Mouse (Mus musculus): ENCODE measurements around the gene Ankrd52. TPM values are rescaled to one million over a fixed set of nuclear protein-coding genes. Genes with fewer than 3 reads are reported as not detected.

The Ankrd52 gene
- polyA plus RNA-seq, 1 experiment: 19.9 TPM

DNA sequence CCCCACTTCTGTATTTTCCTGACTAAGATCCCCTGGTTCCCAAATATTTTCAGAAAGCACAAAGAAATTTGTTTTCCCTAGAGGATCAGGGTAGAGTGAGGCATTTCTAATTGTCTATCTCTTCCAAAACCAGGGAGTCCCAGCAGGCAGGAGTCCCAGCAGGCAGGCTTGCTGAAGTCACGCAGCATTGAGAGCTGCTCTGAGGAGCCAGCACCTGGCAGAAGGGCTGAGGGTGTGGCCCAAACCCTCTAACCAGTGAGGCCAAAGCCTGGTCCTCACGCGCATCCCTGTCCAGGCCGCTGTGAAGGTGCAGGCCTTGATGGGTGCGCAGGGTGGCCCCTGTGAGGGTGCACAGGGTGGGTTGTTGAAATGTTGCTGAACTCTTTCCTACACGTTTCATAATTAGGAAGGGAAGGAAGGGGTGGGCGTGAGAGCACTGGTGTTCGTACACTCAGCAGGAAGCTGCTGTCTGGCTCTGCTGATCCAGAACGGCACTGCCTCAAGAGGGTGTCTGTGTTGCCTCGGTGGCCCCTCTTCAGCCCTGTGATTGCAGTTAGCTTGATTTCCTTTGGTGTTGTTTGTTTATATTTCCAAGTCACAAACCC, 61.9 kb downstream of the Ankrd52 start:
- no peak for DNase-seq (ENCODE audit: low spot score)

DNA sequence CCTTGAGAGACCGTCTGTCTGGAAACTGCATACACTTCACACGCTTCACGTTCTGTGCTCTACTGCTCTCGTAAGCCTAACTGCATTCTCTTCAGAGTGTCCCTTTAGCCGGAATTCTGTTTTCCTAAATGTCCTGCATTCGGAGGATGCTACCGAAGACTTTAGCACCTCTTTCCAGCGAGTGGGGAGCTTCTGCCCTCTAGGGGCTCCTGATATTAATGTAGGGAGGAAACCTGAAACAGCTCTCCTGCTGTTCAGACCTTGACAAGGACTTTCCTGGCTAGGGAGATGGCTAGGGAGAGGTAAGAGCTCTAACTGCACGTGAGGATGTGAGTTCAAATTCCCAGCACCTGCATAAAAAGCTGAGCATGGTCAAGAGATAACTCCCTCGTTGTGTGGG, 63.5 kb downstream of the Ankrd52 start:
- no peak for DNase-seq (ENCODE audit: low spot score)

DNA sequence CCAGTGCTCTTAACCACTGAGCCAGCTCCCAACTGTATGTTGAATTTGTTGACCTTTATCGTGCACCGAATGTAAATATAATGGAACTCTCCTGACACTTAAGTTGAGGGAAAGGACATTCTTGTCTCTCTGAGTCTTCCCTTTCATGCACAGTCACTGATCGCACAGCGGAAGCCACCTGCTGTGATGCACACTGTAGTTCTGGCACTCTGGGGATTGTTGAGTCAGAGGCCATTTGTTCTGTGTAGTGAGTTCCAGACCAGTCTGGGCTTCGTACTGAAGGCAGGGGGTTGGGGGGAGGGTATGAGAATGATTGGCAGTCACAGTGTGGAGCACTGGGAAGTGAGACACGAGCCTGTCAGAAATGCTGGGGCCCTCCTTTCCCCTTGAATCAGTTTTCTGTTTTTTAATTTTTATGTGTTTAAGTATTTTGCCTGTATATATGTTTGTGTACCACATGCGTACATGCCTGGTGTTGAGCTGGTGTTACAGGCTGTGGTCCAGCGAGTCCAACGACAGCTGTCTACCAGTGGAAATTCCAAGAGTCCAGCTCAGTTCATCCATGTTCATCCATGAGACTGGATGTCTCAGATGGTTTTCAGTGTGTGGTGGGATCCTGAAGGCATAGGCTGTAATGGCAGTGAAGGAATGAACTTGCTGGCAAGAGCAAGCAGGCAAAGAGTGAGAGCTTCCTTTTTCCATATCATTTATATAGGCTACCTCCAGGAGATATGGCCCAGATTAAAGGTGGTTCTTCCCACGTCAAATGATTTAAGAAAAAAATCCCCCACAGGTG, 64.6 kb downstream of the Ankrd52 start:
- DNase-seq (ENCODE audit: low spot score): no peak

DNA sequence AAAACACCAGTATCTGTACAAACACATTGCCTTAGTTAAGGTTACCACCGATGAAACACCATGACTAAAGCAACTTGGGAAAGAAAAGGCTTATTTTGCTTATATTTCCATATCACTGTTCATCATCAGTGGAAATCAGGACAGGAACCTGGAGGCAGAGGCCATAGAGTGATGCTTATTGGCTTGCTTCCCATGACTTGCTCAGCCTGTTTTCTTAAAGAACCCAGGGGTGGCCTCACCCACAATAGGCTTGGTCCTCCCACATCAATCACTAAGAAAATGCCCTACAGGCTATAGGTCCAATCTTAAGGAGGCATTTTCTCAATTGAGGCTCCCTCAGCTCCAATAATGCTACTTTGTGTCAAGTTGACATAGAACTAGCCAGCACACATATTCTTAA, 65.8 kb downstream of the Ankrd52 start:
- no peak for DNase-seq (ENCODE audit: low spot score)

DNA sequence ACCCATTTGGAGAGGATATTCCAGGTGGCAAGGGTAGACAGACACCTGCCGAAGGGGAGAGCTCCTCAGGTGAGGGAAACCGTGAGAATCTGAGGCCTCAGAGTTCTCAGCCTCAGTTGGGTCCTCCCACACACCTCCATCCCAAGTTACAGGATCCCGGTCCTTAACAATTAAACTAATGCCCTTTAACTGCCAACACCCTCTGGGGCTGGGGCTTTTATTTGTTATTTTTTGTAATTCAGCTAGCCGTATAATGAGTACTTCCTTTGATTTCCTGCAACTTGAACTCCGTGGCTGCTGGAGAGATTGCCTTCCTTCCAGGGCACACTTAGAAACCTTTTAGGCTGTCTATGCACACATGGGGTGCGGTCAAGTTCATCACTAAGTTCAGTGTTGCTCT, 67.4 kb downstream of the Ankrd52 start:
- DNase-seq (ENCODE audit: low spot score): no peak

DNA sequence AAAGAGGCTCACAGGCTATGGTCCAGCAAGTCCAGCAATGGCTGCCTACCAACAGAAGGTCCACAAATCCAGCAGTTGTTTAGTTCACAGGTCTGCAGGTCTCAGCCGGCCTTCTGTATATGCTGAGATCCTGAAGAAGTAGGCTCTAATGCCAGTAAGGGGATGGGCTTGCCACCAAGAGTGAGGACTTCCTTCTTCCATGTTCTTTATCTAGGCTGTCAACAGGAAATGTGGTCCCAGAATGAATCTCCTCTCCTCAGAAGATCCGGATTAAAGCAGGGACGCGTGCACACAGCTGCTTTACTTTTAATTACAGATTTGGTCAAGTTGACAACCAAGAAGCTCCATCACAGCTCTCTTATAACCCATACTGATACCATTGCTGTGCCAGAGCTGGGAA, 68.5 kb downstream of the Ankrd52 start:
- no peak for DNase-seq (ENCODE audit: low spot score)

DNA sequence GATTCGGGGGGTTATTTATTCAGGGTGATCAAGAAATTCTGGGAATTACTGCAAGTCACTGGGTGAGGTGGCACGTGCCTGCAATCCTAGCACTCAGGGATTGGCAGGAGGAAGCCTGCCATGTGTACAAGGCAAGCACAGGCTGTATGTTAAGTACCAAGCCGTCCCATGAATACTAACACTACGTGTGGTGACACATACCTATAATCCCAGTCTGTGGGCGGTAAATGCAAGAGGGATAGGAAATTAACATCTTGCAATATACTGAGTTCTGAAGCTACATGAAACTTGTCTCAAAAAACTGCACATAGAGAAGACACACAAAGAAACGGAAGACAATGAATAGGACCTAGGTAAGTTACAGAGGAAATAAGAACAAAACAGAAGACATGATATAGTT, 74.1 kb downstream of the Ankrd52 start:
- DNase-seq (ENCODE audit: low spot score): no peak

DNA sequence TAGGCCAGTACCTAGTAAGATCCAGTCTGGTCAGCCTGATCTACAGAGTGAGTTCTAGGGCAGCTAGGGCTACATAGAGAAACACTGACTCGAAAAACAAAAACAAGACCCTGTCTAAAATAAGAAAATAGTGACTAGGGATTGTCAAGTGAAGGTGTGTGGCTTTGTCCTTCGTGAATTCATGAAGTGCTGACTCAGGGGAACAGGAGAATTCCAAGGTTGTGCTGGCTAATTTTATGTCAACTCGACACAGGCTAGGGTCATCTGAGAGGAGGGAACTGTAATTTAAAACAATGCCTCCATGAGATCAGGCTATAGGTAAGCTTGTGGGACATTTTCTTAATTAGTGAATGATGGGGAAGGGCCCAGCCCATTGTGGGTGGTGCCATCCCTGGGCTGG, 77.6 kb downstream of the Ankrd52 start:
- no peak for DNase-seq (ENCODE audit: low spot score)

DNA sequence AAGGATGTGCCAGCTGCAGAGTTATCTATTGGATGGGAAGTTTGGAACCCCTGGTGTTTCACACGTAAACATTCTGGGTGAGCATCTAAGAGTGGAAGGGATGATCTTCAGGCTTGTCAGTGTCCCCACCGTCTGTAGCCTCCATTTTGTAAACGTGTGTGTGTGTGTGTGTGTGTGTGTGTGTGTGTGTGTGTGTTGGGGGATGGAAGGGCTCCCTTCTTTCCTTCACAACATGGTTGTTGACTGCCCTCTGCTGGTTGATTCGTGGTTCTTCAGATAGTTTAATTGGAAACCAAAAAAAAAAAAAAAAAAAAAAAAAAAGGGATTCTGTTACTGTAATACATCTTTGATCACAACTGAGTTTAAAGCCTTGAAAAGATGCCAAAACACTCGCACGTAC, 78.4 kb downstream of the Ankrd52 start:
- DNase-seq (ENCODE audit: low spot score): no peak

DNA sequence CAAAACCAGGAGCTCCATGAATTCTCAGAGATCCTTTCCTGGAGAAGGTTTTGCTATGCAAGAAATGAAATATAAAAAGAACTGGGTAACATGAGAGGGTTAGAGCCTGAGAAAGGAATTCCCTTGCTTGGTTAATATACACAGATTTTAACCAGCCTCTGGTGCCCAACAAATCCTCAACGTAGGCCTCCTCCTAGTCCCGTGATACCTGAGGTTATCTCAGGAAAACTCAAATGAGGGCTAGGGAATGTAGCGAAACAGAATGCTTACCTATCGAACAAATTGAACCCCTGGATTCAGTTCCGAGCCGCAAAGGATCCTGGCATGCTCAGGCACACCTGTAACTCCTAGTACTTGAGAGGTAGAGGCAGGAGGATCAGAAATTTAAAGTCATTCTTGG, 80.8 kb downstream of the Ankrd52 start:
- no peak for DNase-seq (ENCODE audit: low spot score)

Other genes with a start within 250 kb of the Ankrd52 start
- 88.2 and 97.5 TPM in 2 replicates for gene Rbms2, start 196.8 kb upstream of the Ankrd52 start, polyA plus RNA-seq (2012; rRNA removed)
- gene Gls2, start 182.7 kb upstream of the Ankrd52 start, polyA plus RNA-seq (2012; rRNA removed): 1.5 TPM in 2 replicates
- gene Spryd4, start 165.3 kb upstream of the Ankrd52 start, polyA plus RNA-seq (2012; rRNA removed): 12.1 and 14.4 TPM in 2 replicates
- gene Mip, start 151.3 kb upstream of the Ankrd52 start, polyA plus RNA-seq (2012; rRNA removed): not detected in 2 replicates
- gene Timeless, start 145.1 kb upstream of the Ankrd52 start, polyA plus RNA-seq (2012; rRNA removed): 6.4 and 6.7 TPM in 2 replicates
- gene Apon, start 123.0 kb upstream of the Ankrd52 start, polyA plus RNA-seq (2012; rRNA removed): 0.03 TPM in 1 of 2 replicates, not detected in the other
- 0.25 TPM in 2 replicates for gene Apof, start 108.4 kb upstream of the Ankrd52 start, polyA plus RNA-seq (2012; rRNA removed)
- 33.0 and 39.1 TPM in 2 replicates for gene Stat2, start 106.6 kb upstream of the Ankrd52 start, polyA plus RNA-seq (2012; rRNA removed)
- gene Il23a, start 78.4 kb upstream of the Ankrd52 start, polyA plus RNA-seq (2012; rRNA removed): 0.12 TPM in 1 of 2 replicates, not detected in the other
- gene Pan2, start 73.8 kb upstream of the Ankrd52 start, polyA plus RNA-seq (2012; rRNA removed): 27.9 and 31.7 TPM in 2 replicates
- gene Cnpy2, start 54.7 kb upstream of the Ankrd52 start, polyA plus RNA-seq (2012; rRNA removed): 118 and 124 TPM in 2 replicates
- gene Cs, start 39.4 kb upstream of the Ankrd52 start, polyA plus RNA-seq (2012; rRNA removed): 138 and 150 TPM in 2 replicates
- 63.6 and 66.9 TPM in 2 replicates for gene Coq10a, start 8.1 kb upstream of the Ankrd52 start, polyA plus RNA-seq (2012; rRNA removed)
- not detected in 2 replicates for gene Slc39a5, start 24.1 kb downstream of the Ankrd52 start, polyA plus RNA-seq (2012; rRNA removed)
- 47.2 and 50.1 TPM in 2 replicates for gene Nabp2, start 34.4 kb downstream of the Ankrd52 start, polyA plus RNA-seq (2012; rRNA removed)
- gene Rnf41, start 34.5 kb downstream of the Ankrd52 start, polyA plus RNA-seq (2012; rRNA removed): 25.4 and 25.5 TPM in 2 replicates
- 91.5 and 97.0 TPM in 2 replicates for gene Smarcc2, start 82.1 kb downstream of the Ankrd52 start, polyA plus RNA-seq (2012; rRNA removed)
- gene Myl6, start 117.0 kb downstream of the Ankrd52 start, polyA plus RNA-seq (2012; rRNA removed): 10,835 and 11,320 TPM in 2 replicates
- gene Myl6b, start 121.6 kb downstream of the Ankrd52 start, polyA plus RNA-seq (2012; rRNA removed): 3.0 and 3.3 TPM in 2 replicates
- gene Esyt1, start 148.8 kb downstream of the Ankrd52 start, polyA plus RNA-seq (2012; rRNA removed): 56.9 and 61.6 TPM in 2 replicates
- 12.5 TPM in 2 replicates for gene Zc3h10, start 170.7 kb downstream of the Ankrd52 start, polyA plus RNA-seq (2012; rRNA removed)
- 2,645 and 3,313 TPM in 2 replicates for gene Rpl41, start 172.2 kb downstream of the Ankrd52 start, polyA plus RNA-seq (2012; rRNA removed)
- 74.1 and 75.9 TPM in 2 replicates for gene Pa2g4, start 188.9 kb downstream of the Ankrd52 start, polyA plus RNA-seq (2012; rRNA removed)
- 25.1 and 27.0 TPM in 2 replicates for gene Erbb3, start 212.5 kb downstream of the Ankrd52 start, polyA plus RNA-seq (2012; rRNA removed)
- gene Rps26, start 249.6 kb downstream of the Ankrd52 start, polyA plus RNA-seq (2012; rRNA removed): 1,064 and 1,154 TPM in 2 replicates

All from urinary bladder, adult 2 months (tissue).